Mouse (Mus musculus) heart, postnatal 0 days (tissue): ENCODE data around the gene Nckap5.

Source experiments
- CTCF ChIP-seq: IDR thresholded peaks from 2 replicates; pipeline ENCODE4 v1.5.1; 2016; ENCODE audit warnings: antibody characterized with exemption, control low read depth, low read depth
- EP300 ChIP-seq: IDR thresholded peaks from 2 replicates; pipeline ENCODE4 v1.6.1; 2016; ENCODE audit warnings: antibody characterized with exemption, low read depth

GRCm38 (mm10) chr1:126484664-126485087, 345.9 kb downstream of the Nckap5 start:
- TF ChIP-seq CTCF: no peak
- TF ChIP-seq EP300: no peak
